Mouse (Mus musculus): ENCODE results near the gene Trim41. TPM values are rescaled to one million over a fixed set of nuclear protein-coding genes. Genes with fewer than 3 reads are reported as not detected.

Trim41 gene
- total RNA-seq, 2 experiments from 2014 or later: 16.3 to 21.0 TPM

- DNase-seq: no peak
- intact Hi-C loops (cut with DNase I; ENCODE audit: low total_unique reads): no loop called here
These were observed 53.0 kb downstream of the Trim41 start for GRCm38 (mm10) chr11:48764119-48764518.

- intact Hi-C loops (cut with DNase I; ENCODE audit: low total_unique reads): no loop called here
These were observed 58.1 kb downstream of the Trim41 start for GRCm38 (mm10) chr11:48759021-48759420.

More at GRCm38 (mm10) chr11:48759021-48759420, 58.1 kb downstream of the Trim41 start:
- DNase-seq: no peak

Other genes starting within 250 kb of the Trim41 start
- gene Rack1, start 17.0 kb downstream of the Trim41 start, total RNA-seq (2021): 100 to 1,000 TPM; 392 to 429 TPM
- 100 to 1,000 TPM in 1 of 2 experiments, 10 to 100 TPM in 1; 93.7 to 106 TPM for gene Trim7, start 8.8 kb upstream of the Trim41 start, total RNA-seq (2021)
- 1 to 10 TPM; 2.7 to 3.0 TPM for gene Gm12184, start 9.3 kb upstream of the Trim41 start, total RNA-seq (2021)
- 1 to 10 TPM; 6.1 to 7.0 TPM for gene Irgm1, start 54.3 kb upstream of the Trim41 start, total RNA-seq (2021)
- under 1 TPM; 0.21 to 0.35 TPM for gene Gm5431, start 84.9 kb upstream of the Trim41 start, total RNA-seq (2021)
- gene Psme2b, start 128.8 kb upstream of the Trim41 start, total RNA-seq (2021): 1 to 10 TPM in 1 of 2 experiments, under 1 TPM in 1; 0.82 to 1.2 TPM
- gene Olfr56, start 161.5 kb upstream of the Trim41 start, total RNA-seq (2021): not detected
- gene 9930111J21Rik1, start 162.0 kb upstream of the Trim41 start, total RNA-seq (2021): 1 to 10 TPM in 1 of 2 experiments, under 1 TPM in 1; 0.90 to 1.0 TPM
- gene Gm12185, start 174.9 kb upstream of the Trim41 start, total RNA-seq (2021): under 1 TPM; 0.13 to 0.47 TPM
- gene Tgtp1, start 176.8 kb upstream of the Trim41 start, total RNA-seq (2021): under 1 TPM in 1 of 2 experiments, not detected in 1; 0.14 TPM
- 1 to 10 TPM; 1.0 to 1.4 TPM for gene 9930111J21Rik2, start 233.9 kb upstream of the Trim41 start, total RNA-seq (2021)
- not detected for gene Tgtp2, start 246.9 kb upstream of the Trim41 start, total RNA-seq (2021)

Measured in gastrocnemius, postnatal 14 days (tissue).